Mouse (Mus musculus): ENCODE measurements around the gene Ebp. TPM values are rescaled to one million over a fixed set of nuclear protein-coding genes. Genes with fewer than 3 reads are reported as not detected.

Gene Ebp
- total RNA-seq, 2 experiments from 2014 or later: 31.3 to 58.9 TPM

- ATAC-seq (replicated peaks; ENCODE audit: low FRiP score, low TSS enrichment, poor library complexity, severe bottlenecking): peak; percentile 100
These were observed 483 bp downstream of the Ebp start for GRCm38 (mm10) chrX:8192640-8193418.

GRCm38 (mm10) chrX:8192126-8192639 lies 1.1 kb downstream of the Ebp start:
- ATAC-seq (replicated peaks; ENCODE audit: low FRiP score, low TSS enrichment, poor library complexity, severe bottlenecking): no peak

GRCm38 (mm10) chrX:8182871-8183540 lies 10.3 kb downstream of the Ebp start:
- ATAC-seq (replicated peaks; ENCODE audit: low FRiP score, low TSS enrichment, poor library complexity, severe bottlenecking): no peak

GRCm38 (mm10) chrX:8179646-8180045 lies 13.7 kb downstream of the Ebp start:
- no peak for ATAC-seq (replicated peaks; ENCODE audit: low FRiP score, low TSS enrichment, poor library complexity, severe bottlenecking)

GRCm38 (mm10) chrX:8178871-8179270 lies 14.4 kb downstream of the Ebp start:
- no peak for ATAC-seq (replicated peaks; ENCODE audit: low FRiP score, low TSS enrichment, poor library complexity, severe bottlenecking)

- ATAC-seq (replicated peaks; ENCODE audit: low FRiP score, low TSS enrichment, poor library complexity, severe bottlenecking): peak; percentile 86
These were observed 17.6 kb downstream of the Ebp start, which contains the start of gene Tbc1d25 for GRCm38 (mm10) chrX:8175504-8176385. Gene Tbc1d25, minus strand, starts transcription at chrX:8176181.

GRCm38 (mm10) chrX:8175169-8175503 lies 18.2 kb downstream of the Ebp start:
- no peak for ATAC-seq (replicated peaks; ENCODE audit: low FRiP score, low TSS enrichment, poor library complexity, severe bottlenecking)

- no peak for ATAC-seq (replicated peaks; ENCODE audit: low FRiP score, low TSS enrichment, poor library complexity, severe bottlenecking)
These were observed 25.3 kb downstream of the Ebp start for GRCm38 (mm10) chrX:8167716-8168647.

- ATAC-seq (replicated peaks; ENCODE audit: low FRiP score, low TSS enrichment, poor library complexity, severe bottlenecking): no peak
These were observed 28.8 kb downstream of the Ebp start for GRCm38 (mm10) chrX:8164471-8164870.

GRCm38 (mm10) chrX:8163076-8163475 lies 30.2 kb downstream of the Ebp start:
- ATAC-seq (replicated peaks; ENCODE audit: low FRiP score, low TSS enrichment, poor library complexity, severe bottlenecking): no peak

GRCm38 (mm10) chrX:8145153-8145991 lies 47.9 kb downstream of the Ebp start, which contains the start of gene Rbm3:
Gene Rbm3, minus strand, starts transcription at chrX:8145880.
- peak; percentile 80 for ATAC-seq (replicated peaks; ENCODE audit: low FRiP score, low TSS enrichment, poor library complexity, severe bottlenecking)

GRCm38 (mm10) chrX:8143750-8144149 lies 49.6 kb downstream of the Ebp start:
- no peak for ATAC-seq (replicated peaks; ENCODE audit: low FRiP score, low TSS enrichment, poor library complexity, severe bottlenecking)

GRCm38 (mm10) chrX:8142948-8143347 lies 50.4 kb downstream of the Ebp start:
- ATAC-seq (replicated peaks; ENCODE audit: low FRiP score, low TSS enrichment, poor library complexity, severe bottlenecking): 0 out of 2 replicates have a peak, but pooled peaks have one; percentile 24

- ATAC-seq (replicated peaks; ENCODE audit: low FRiP score, low TSS enrichment, poor library complexity, severe bottlenecking): no peak
These were observed 52.3 kb downstream of the Ebp start for GRCm38 (mm10) chrX:8141058-8141457.

GRCm38 (mm10) chrX:8140446-8140845 lies 52.9 kb downstream of the Ebp start:
- no peak for ATAC-seq (replicated peaks; ENCODE audit: low FRiP score, low TSS enrichment, poor library complexity, severe bottlenecking)

GRCm38 (mm10) chrX:8139480-8139879 lies 53.8 kb downstream of the Ebp start:
- ATAC-seq (replicated peaks; ENCODE audit: low FRiP score, low TSS enrichment, poor library complexity, severe bottlenecking): no peak

GRCm38 (mm10) chrX:8135886-8136285 lies 57.4 kb downstream of the Ebp start:
- no peak for ATAC-seq (replicated peaks; ENCODE audit: low FRiP score, low TSS enrichment, poor library complexity, severe bottlenecking)
